Mouse (Mus musculus): ENCODE data around the gene Mamdc2. TPM values are rescaled to one million over a fixed set of nuclear protein-coding genes. Genes with fewer than 3 reads are reported as not detected.

Mamdc2 gene
- polyA plus RNA-seq, 1 experiment from 2014 or later: 2.7 TPM

GRCm38 (mm10) chr19:23354738-23355137, 93.5 kb downstream of the Mamdc2 start:
- H3K27me3 ChIP-seq (ENCODE audit: insufficient read depth, low read length): no peaks in the 10 kb centered on the region
- peaks cover 5% of the 10 kb centered on the region; the same call in 1 of the 2 replicates for H3K4me1 ChIP-seq (replicated peaks; ENCODE audit: insufficient read depth, low read length)
- no peak overlapping the region for H3K4me2 ChIP-seq (ENCODE audit: low read length)
- no peak for DNase-seq (ENCODE audit: low spot score)
- 83% methylated on average over 6 of the region's 6 CpGs for WGBS
- H3K9ac ChIP-seq (ENCODE audit: low read depth, low read length): no peak overlapping the region
- TF ChIP-seq CTCF (IDR thresholded peaks at IDR 0.05; ENCODE audit: low read depth): no peak
- no peak for ATAC-seq (replicated peaks; ENCODE audit: low FRiP score, low read depth)
- H3K9me3 ChIP-seq (replicated peaks; ENCODE audit: low read length): no peaks in the 10 kb centered on the region
- H3K4me3 ChIP-seq (replicated peaks; ENCODE audit: low read depth, low read length): no peak overlapping the region
- H3K36me3 ChIP-seq (ENCODE audit: insufficient read depth, low read length): no peaks in the 10 kb centered on the region
- H3K27ac ChIP-seq: peak overlapping the region; percentile 26; the same call in 1 of the 2 replicates

GRCm38 (mm10) chr19:23353881-23354401, 94.3 kb downstream of the Mamdc2 start:
- H3K36me3 ChIP-seq (ENCODE audit: insufficient read depth, low read length): no peaks in the 10 kb centered on the region
- peak; percentile 71; the same call in 1 of the 2 replicates for ATAC-seq (replicated peaks; ENCODE audit: low FRiP score, low read depth)

GRCm38 (mm10) chr19:23353161-23353560, 95.1 kb downstream of the Mamdc2 start:
- peak overlapping the region; percentile 68 for H3K27ac ChIP-seq
- no peak overlapping the region for H3K9ac ChIP-seq (ENCODE audit: low read depth, low read length)
- H3K4me2 ChIP-seq (ENCODE audit: low read length): no peak overlapping the region
- 71% methylated on average over 8 of the region's 8 CpGs for WGBS
- H3K9me3 ChIP-seq (replicated peaks; ENCODE audit: low read length): no peaks in the 10 kb centered on the region
- H3K4me3 ChIP-seq (replicated peaks; ENCODE audit: low read depth, low read length): no peak overlapping the region
- H3K27me3 ChIP-seq (ENCODE audit: insufficient read depth, low read length): no peaks in the 10 kb centered on the region
- no peaks in the 10 kb centered on the region for H3K36me3 ChIP-seq (ENCODE audit: insufficient read depth, low read length)
- H3K4me1 ChIP-seq (replicated peaks; ENCODE audit: insufficient read depth, low read length): peaks cover 5% of the 10 kb centered on the region; the same call in 1 of the 2 replicates
- DNase-seq (ENCODE audit: low spot score) (no peak), ATAC-seq (replicated peaks; ENCODE audit: low FRiP score, low read depth) (no peak)
- TF ChIP-seq CTCF (IDR thresholded peaks at IDR 0.05; ENCODE audit: low read depth): no peak

More at GRCm38 (mm10) chr19:23353881-23354401, 94.3 kb downstream of the Mamdc2 start:
- Histone ChIP-seq H3K4me1 (replicated peaks; ENCODE audit: insufficient read depth, low read length) (peaks cover 5% of the 10 kb centered on the region; the same call in 1 of the 2 replicates), H3K27me3 (ENCODE audit: insufficient read depth, low read length) (no peaks in the 10 kb centered on the region), H3K27ac (peak overlapping the region; percentile 68; the same call in 1 of the 2 replicates), H3K4me3 (replicated peaks; ENCODE audit: low read depth, low read length) (no peak overlapping the region), H3K4me2 (ENCODE audit: low read length) (no peak overlapping the region), H3K9ac (ENCODE audit: low read depth, low read length) (no peak overlapping the region), H3K9me3 (replicated peaks; ENCODE audit: low read length) (no peaks in the 10 kb centered on the region)
- peak; percentile 85 for DNase-seq (ENCODE audit: low spot score)
- WGBS: 41% methylated on average over 9 of the region's 9 CpGs
- no peak for TF ChIP-seq CTCF (IDR thresholded peaks at IDR 0.05; ENCODE audit: low read depth)

- Histone ChIP-seq H3K4me2 (ENCODE audit: low read length) (no peak overlapping the region), H3K36me3 (ENCODE audit: insufficient read depth, low read length) (no peaks in the 10 kb centered on the region), H3K9ac (ENCODE audit: low read depth, low read length) (no peak overlapping the region), H3K9me3 (replicated peaks; ENCODE audit: low read length) (no peaks in the 10 kb centered on the region), H3K27me3 (ENCODE audit: insufficient read depth, low read length) (no peaks in the 10 kb centered on the region), H3K27ac (no peak overlapping the region; the same call in 1 of the 2 replicates), H3K4me1 (replicated peaks; ENCODE audit: insufficient read depth, low read length) (peaks cover 5% of the 10 kb centered on the region; the same call in 1 of the 2 replicates), H3K4me3 (replicated peaks; ENCODE audit: low read depth, low read length) (no peak overlapping the region)
- TF ChIP-seq CTCF (IDR thresholded peaks at IDR 0.05; ENCODE audit: low read depth): no peak
- ATAC-seq (replicated peaks; ENCODE audit: low FRiP score, low read depth) (0 out of 2 replicates have a peak, but pooled peaks have one; percentile 51), DNase-seq (ENCODE audit: low spot score) (peak; percentile 87)
- WGBS: 55% methylated on average over 13 of the region's 13 CpGs
Measured at GRCm38 (mm10) chr19:23351808-23352491, 96.3 kb downstream of the Mamdc2 start.

GRCm38 (mm10) chr19:23349930-23350329, 98.3 kb downstream of the Mamdc2 start:
- DNase-seq (ENCODE audit: low spot score): peak; percentile 83
- no peak overlapping the region for H3K4me2 ChIP-seq (ENCODE audit: low read length)
- peak; percentile 53; the same call in 1 of the 2 replicates for ATAC-seq (replicated peaks; ENCODE audit: low FRiP score, low read depth)
- H3K9me3 ChIP-seq (replicated peaks; ENCODE audit: low read length): no peaks in the 10 kb centered on the region
- 35% methylated on average over 2 of the region's 2 CpGs for WGBS
- H3K9ac ChIP-seq (ENCODE audit: low read depth, low read length): no peak overlapping the region
- no peaks in the 10 kb centered on the region for H3K27me3 ChIP-seq (ENCODE audit: insufficient read depth, low read length)
- no peak overlapping the region for H3K27ac ChIP-seq
- no peaks in the 10 kb centered on the region for H3K36me3 ChIP-seq (ENCODE audit: insufficient read depth, low read length)
- H3K4me3 ChIP-seq (replicated peaks; ENCODE audit: low read depth, low read length): no peak overlapping the region
- no peak for TF ChIP-seq CTCF (IDR thresholded peaks at IDR 0.05; ENCODE audit: low read depth)
- H3K4me1 ChIP-seq (replicated peaks; ENCODE audit: insufficient read depth, low read length): peaks cover 5% of the 10 kb centered on the region; the same call in 1 of the 2 replicates

- TF ChIP-seq CTCF (IDR thresholded peaks at IDR 0.05; ENCODE audit: low read depth): no peak
- Histone ChIP-seq H3K27me3 (ENCODE audit: insufficient read depth, low read length) (no peaks in the 10 kb centered on the region), H3K9me3 (replicated peaks; ENCODE audit: low read length) (no peaks in the 10 kb centered on the region), H3K4me1 (replicated peaks; ENCODE audit: insufficient read depth, low read length) (no peaks in the 10 kb centered on the region), H3K4me2 (ENCODE audit: low read length) (no peak overlapping the region), H3K36me3 (ENCODE audit: insufficient read depth, low read length) (no peaks in the 10 kb centered on the region), H3K27ac (no peak overlapping the region), H3K4me3 (replicated peaks; ENCODE audit: low read depth, low read length) (no peak overlapping the region), H3K9ac (ENCODE audit: low read depth, low read length) (no peak overlapping the region)
- ATAC-seq (replicated peaks; ENCODE audit: low FRiP score, low read depth): no peak; the same call in 1 of the 2 replicates
- DNase-seq (ENCODE audit: low spot score): peak; percentile 25
- WGBS: 67% methylated on average over 3 of the region's 3 CpGs
Measured at GRCm38 (mm10) chr19:23342782-23343181, 105.5 kb downstream of the Mamdc2 start.

Measured in kidney, postnatal 0 days (tissue).